Mouse (Mus musculus): ENCODE data around the gene Cript. TPM values are rescaled to one million over a fixed set of nuclear protein-coding genes. Genes with fewer than 3 reads are reported as not detected.

Gene Cript
- total RNA-seq (2012; rRNA removed) (29.9 and 30.2 TPM in 2 replicates), polyA plus RNA-seq (2012; ENCODE audit: insufficient read depth in 1 of 2, insufficient read length in 2 of 2, low read depth in 1 of 2, low replicate concordance in 2 of 2, missing spikeins in 1 of 2) (10 to 100 TPM in 1 of 2 experiments, not detected in 1; 41.8 TPM)

- peaks cover 3% of the 10 kb centered on the region for H3K79me2 ChIP-seq (ENCODE audit: control insufficient read depth, insufficient read depth, low read length, poor library complexity)
- H3K4me1 ChIP-seq (ENCODE audit: control insufficient read depth in 1 of 2, insufficient read depth in 2 of 2, low read length in 2 of 2), result peaks cover 0 to 4% of the 10 kb centered on the region in 2 experiments; a peak in 3 of 4 replicates
- peak within 1 kb of the TSS; percentile 75 to 83 for H3K4me3 ChIP-seq (ENCODE audit: control insufficient read depth in 1 of 2, insufficient read depth in 1 of 2, low read depth in 2 of 2, low read length in 2 of 2)
- peak; percentile 98 for DNase-seq (ENCODE audit: low read depth, low spot score)
- H3K27me3 ChIP-seq (ENCODE audit: control insufficient read depth in 1 of 2, insufficient read depth in 2 of 2, low read length in 2 of 2), result no peaks in the 10 kb centered on the region
- no peaks in the 10 kb centered on the region for H3K9me3 ChIP-seq (replicated peaks; ENCODE audit: insufficient read depth, low read length)
- peak within 1 kb of the TSS; percentile 63 for H3K9ac ChIP-seq (ENCODE audit: control insufficient read depth, low read depth, low read length, poor library complexity, severe bottlenecking)
- peak within 1 kb of the TSS; percentile 2; the same call in 1 of the 2 replicates for H3K27ac ChIP-seq (ENCODE audit: control insufficient read depth, low read depth, low read length)
- peaks cover 3 to 9% of the 10 kb centered on the region in 2 experiments; a peak in 2 of 4 replicates for H3K36me3 ChIP-seq (ENCODE audit: control insufficient read depth in 1 of 2, insufficient read depth in 2 of 2, low read length in 2 of 2)
- TF ChIP-seq ZC3H11A (IDR thresholded peaks at IDR 0.05; ENCODE audit: low read depth, low read length) (no peak), JUND (IDR thresholded peaks at IDR 0.05; ENCODE audit: low read depth, low read length) (no peak), E2F4 (IDR thresholded peaks at IDR 0.05; ENCODE audit: borderline replicate concordance, low read depth, low read length) (no peak; the same call in 1 of the 2 replicates), RCOR1 (IDR thresholded peaks at IDR 0.05; ENCODE audit: low read depth, low read length) (0 out of 2 replicates have a peak, but pooled peaks have one; percentile 22), NRF1 (IDR thresholded peaks at IDR 0.05; ENCODE audit: insufficient read depth, low read depth, low read length, poor library complexity, severe bottlenecking) (peak; percentile 87), MAX (IDR thresholded peaks at IDR 0.05; ENCODE audit: low read length) (peak; percentile 67; the same call in 1 of the 2 replicates), MYB (IDR thresholded peaks at IDR 0.05; ENCODE audit: low read depth, low read length) (no peak), SIN3A (IDR thresholded peaks at IDR 0.05; ENCODE audit: low read length) (peak; percentile 99), TAL1 (IDR thresholded peaks at IDR 0.05; ENCODE audit: low read length) (no peak), GATA1 (IDR thresholded peaks at IDR 0.05; ENCODE audit: low read depth, low read length) (no peak), MAFK (IDR thresholded peaks at IDR 0.05; ENCODE audit: borderline replicate concordance, low read depth, low read length) (no peak), ZMIZ1 (IDR thresholded peaks at IDR 0.05; ENCODE audit: low read depth, low read length) (peak; percentile 58; the same call in 1 of the 2 replicates), MYC (IDR thresholded peaks at IDR 0.05; ENCODE audit: low read depth, low read length) (peak; percentile 50; the same call in 1 of the 2 replicates), KAT2A (conservative IDR thresholded peaks at IDR 0.05; ENCODE audit: low read depth, low read length) (peak; percentile 52; the same call in 1 of the 2 replicates), EP300 (IDR thresholded peaks at IDR 0.05; ENCODE audit: low read depth in 1 of 2, low read length in 2 of 2) (no peak), MAZ (IDR thresholded peaks at IDR 0.05; ENCODE audit: low read depth, low read length) (peak; percentile 83), TBP (IDR thresholded peaks at IDR 0.05; ENCODE audit: low read depth, low read length) (peak; percentile 61; the same call in 1 of the 2 replicates), TCF12 (IDR thresholded peaks at IDR 0.05; ENCODE audit: low read depth, low read length) (0 out of 2 replicates have a peak, but pooled peaks have one; percentile 39), MXI1 (IDR thresholded peaks at IDR 0.05; ENCODE audit: low read depth, low read length) (peak; percentile 92), ZKSCAN1 (IDR thresholded peaks at IDR 0.05; ENCODE audit: low read depth, low read length) (no peak), UBTF (IDR thresholded peaks at IDR 0.05; ENCODE audit: borderline replicate concordance, insufficient read depth, low read depth, low read length) (no peak), POLR2AphosphoS2 (IDR thresholded peaks at IDR 0.05; ENCODE audit: low read length) (peak; percentile 89), USF1 (IDR thresholded peaks at IDR 0.05; ENCODE audit: low read depth, low read length) (no peak), ELF1 (IDR thresholded peaks at IDR 0.05; ENCODE audit: low read depth, low read length) (peak; percentile 99), MEF2A (IDR thresholded peaks at IDR 0.05; ENCODE audit: extremely low read depth, insufficient replicate concordance, low read depth, low read length, poor library complexity, severe bottlenecking) (no peak), POLR2A (IDR thresholded peaks at IDR 0.05; ENCODE audit: control insufficient read depth in 1 of 2, insufficient read depth in 1 of 2, low read depth in 1 of 2, low read length in 2 of 2, poor library complexity in 1 of 2) (peak in 1 of 2 experiments; percentile 81), CTCF (IDR thresholded peaks at IDR 0.05 in 2 of 3, conservative IDR thresholded peaks at IDR 0.05 in 1 of 3; ENCODE audit: control insufficient read depth in 1 of 3, insufficient read depth in 1 of 3, low read depth in 2 of 3, low read length in 3 of 3, poor library complexity in 1 of 3, severe bottlenecking in 1 of 3) (no peak), BHLHE40 (IDR thresholded peaks at IDR 0.05; ENCODE audit: borderline replicate concordance, low read depth, low read length) (no peak), ZNF384 (IDR thresholded peaks at IDR 0.05; ENCODE audit: low read depth, low read length) (no peak), ETS1 (IDR thresholded peaks at IDR 0.05; ENCODE audit: low read depth, low read length) (0 out of 2 replicates have a peak, but pooled peaks have one; percentile 14), CHD2 (IDR thresholded peaks at IDR 0.05; ENCODE audit: low read length) (no peak; the same call in 1 of the 2 replicates), USF2 (IDR thresholded peaks at IDR 0.05; ENCODE audit: borderline replicate concordance in 1 of 2, insufficient read depth in 1 of 2, low read depth in 1 of 2, low read length in 2 of 2) (no peak), NELFE (IDR thresholded peaks at IDR 0.05; ENCODE audit: low read depth, low read length) (peak; percentile 86), CHD1 (IDR thresholded peaks at IDR 0.05; ENCODE audit: low read depth, low read length) (no peak), GABPA (IDR thresholded peaks at IDR 0.05; ENCODE audit: low read depth, low read length) (no peak)
Measured at GRCm38 (mm10) chr17:87025269-87025949, at the start of gene Cript, which contains the start of gene Pigf. TSS of gene Cript (plus strand) at chr17:87025550. TSS of gene Pigf (minus strand) at chr17:87025406.
